Mouse (Mus musculus): ENCODE measurements at regions not wholly inside any gene's neighbourhood (a gene's known extent, or its start where the extent isn't known, plus 50 kb on each side); places are given as distances from the start of the nearest gene placed in this dataset.

- no peak for TF ChIP-seq CTCF (IDR thresholded peaks at IDR 0.05; ENCODE audit: low read depth, low read length)
- no peak for TF ChIP-seq POLR2A (IDR thresholded peaks at IDR 0.05; ENCODE audit: extremely low read depth, insufficient read depth, low read length)
Observed at GRCm38 (mm10) chr7:83105672-83106071, 238.5 kb downstream of the Mex3b start.

Measured in liver, adult 2 months (tissue).